Mouse (Mus musculus): ENCODE data around the gene Pkn1.

- no peak for TF ChIP-seq CTCF (IDR thresholded peaks at IDR 0.05; ENCODE audit: low read depth)
- TF ChIP-seq EP300 (IDR thresholded peaks at IDR 0.05; ENCODE audit: low read depth) = no peak
Measured at GRCm38 (mm10) chr8:83653662-83654017, 45.3 kb downstream of the Pkn1 start.
